Mouse (Mus musculus): ENCODE measurements around the gene Afm. TPM values are rescaled to one million over a fixed set of nuclear protein-coding genes. Genes with fewer than 3 reads are reported as not detected.

Gene Afm
- polyA plus RNA-seq, 1 experiment from 2014 or later, result 6.9 TPM

- no peak for ATAC-seq (ENCODE audit: insufficient read depth, low FRiP score)
- H3K27me3 ChIP-seq (ENCODE audit: control insufficient read depth, insufficient read depth, low read length), result no peaks in the 10 kb centered on the region
- peak within 1 kb of the TSS; percentile 28; the same call in 1 of the 2 replicates for H3K4me2 ChIP-seq (ENCODE audit: low read depth, low read length)
- WGBS, result 67% methylated on average over 7 of the region's 7 CpGs
- no peak within 1 kb of the TSS for H3K27ac ChIP-seq (ENCODE audit: low read length)
- H3K4me3 ChIP-seq (replicated peaks; ENCODE audit: low read length), result no peak within 1 kb of the TSS
- no peaks in the 10 kb centered on the region for H3K4me1 ChIP-seq (ENCODE audit: control insufficient read depth, insufficient read depth, low read length)
- no peaks in the 10 kb centered on the region for H3K9me3 ChIP-seq (replicated peaks; ENCODE audit: control insufficient read depth, low read length)
- no peak within 1 kb of the TSS for H3K9ac ChIP-seq (ENCODE audit: low read length)
- H3K36me3 ChIP-seq (ENCODE audit: control insufficient read depth, insufficient read depth, low read length), result no peaks in the 10 kb centered on the region
Measured at GRCm38 (mm10) chr5:90490518-90490917, 28.2 kb upstream of the Afm start, which contains the start of gene Afp. Afp (plus strand) TSS chr5:90490737.

- no peak for ATAC-seq (ENCODE audit: insufficient read depth, low FRiP score)
- 77% methylated on average over 9 of the region's 9 CpGs for WGBS
Measured at GRCm38 (mm10) chr5:90492440-90492839, 26.3 kb upstream of the Afm start.

GRCm38 (mm10) chr5:90494308-90494707 lies 24.4 kb upstream of the Afm start:
- H3K27me3 ChIP-seq (ENCODE audit: control insufficient read depth, insufficient read depth, low read length), result no peaks in the 10 kb centered on the region
- no peaks in the 10 kb centered on the region for H3K9me3 ChIP-seq (replicated peaks; ENCODE audit: control insufficient read depth, low read length)
- no peaks in the 10 kb centered on the region for H3K36me3 ChIP-seq (ENCODE audit: control insufficient read depth, insufficient read depth, low read length)
- no peak overlapping the region for H3K4me3 ChIP-seq (replicated peaks; ENCODE audit: low read length)
- no peak overlapping the region for H3K9ac ChIP-seq (ENCODE audit: low read length)
- no peaks in the 10 kb centered on the region for H3K4me1 ChIP-seq (ENCODE audit: control insufficient read depth, insufficient read depth, low read length)
- WGBS, result 90% methylated on average over 4 of the region's 4 CpGs
- no peak overlapping the region for H3K27ac ChIP-seq (ENCODE audit: low read length)
- ATAC-seq (ENCODE audit: insufficient read depth, low FRiP score), result no peak
- H3K4me2 ChIP-seq (ENCODE audit: low read depth, low read length), result no peak overlapping the region

More at GRCm38 (mm10) chr5:90492440-90492839, 26.3 kb upstream of the Afm start:
- no peaks in the 10 kb centered on the region for H3K4me1 ChIP-seq (ENCODE audit: control insufficient read depth, insufficient read depth, low read length)
- H3K9me3 ChIP-seq (replicated peaks; ENCODE audit: control insufficient read depth, low read length), result no peaks in the 10 kb centered on the region
- H3K27me3 ChIP-seq (ENCODE audit: control insufficient read depth, insufficient read depth, low read length), result no peaks in the 10 kb centered on the region
- no peak overlapping the region for H3K27ac ChIP-seq (ENCODE audit: low read length)
- no peak overlapping the region for H3K4me2 ChIP-seq (ENCODE audit: low read depth, low read length)
- H3K9ac ChIP-seq (ENCODE audit: low read length), result no peak overlapping the region
- H3K36me3 ChIP-seq (ENCODE audit: control insufficient read depth, insufficient read depth, low read length), result no peaks in the 10 kb centered on the region
- H3K4me3 ChIP-seq (replicated peaks; ENCODE audit: low read length), result no peak overlapping the region

- H3K9ac ChIP-seq (ENCODE audit: low read length), result no peak overlapping the region
- H3K9me3 ChIP-seq (replicated peaks; ENCODE audit: control insufficient read depth, low read length), result no peaks in the 10 kb centered on the region
- ATAC-seq (ENCODE audit: insufficient read depth, low FRiP score), result no peak
- no peak overlapping the region for H3K4me2 ChIP-seq (ENCODE audit: low read depth, low read length)
- 67% methylated on average over 7 of the region's 7 CpGs for WGBS
- no peak overlapping the region for H3K27ac ChIP-seq (ENCODE audit: low read length)
- no peak overlapping the region for H3K4me3 ChIP-seq (replicated peaks; ENCODE audit: low read length)
- no peaks in the 10 kb centered on the region for H3K36me3 ChIP-seq (ENCODE audit: control insufficient read depth, insufficient read depth, low read length)
- H3K4me1 ChIP-seq (ENCODE audit: control insufficient read depth, insufficient read depth, low read length), result no peaks in the 10 kb centered on the region
- H3K27me3 ChIP-seq (ENCODE audit: control insufficient read depth, insufficient read depth, low read length), result no peaks in the 10 kb centered on the region
Measured at GRCm38 (mm10) chr5:90499509-90499908, 19.2 kb upstream of the Afm start.

- no peaks in the 10 kb centered on the region for H3K36me3 ChIP-seq (ENCODE audit: control insufficient read depth, insufficient read depth, low read length)
- H3K27me3 ChIP-seq (ENCODE audit: control insufficient read depth, insufficient read depth, low read length), result no peaks in the 10 kb centered on the region
- ATAC-seq (ENCODE audit: insufficient read depth, low FRiP score), result no peak
- no peak overlapping the region for H3K27ac ChIP-seq (ENCODE audit: low read length)
- H3K4me3 ChIP-seq (replicated peaks; ENCODE audit: low read length), result no peak overlapping the region
- H3K4me2 ChIP-seq (ENCODE audit: low read depth, low read length), result no peak overlapping the region
- no peaks in the 10 kb centered on the region for H3K9me3 ChIP-seq (replicated peaks; ENCODE audit: control insufficient read depth, low read length)
- H3K4me1 ChIP-seq (ENCODE audit: control insufficient read depth, insufficient read depth, low read length), result no peaks in the 10 kb centered on the region
- WGBS, result 3% methylated on average over 6 of the region's 6 CpGs
- H3K9ac ChIP-seq (ENCODE audit: low read length), result no peak overlapping the region
Measured at GRCm38 (mm10) chr5:90500714-90501113, 18.0 kb upstream of the Afm start.

- Histone ChIP-seq H3K27ac (ENCODE audit: low read length) (no peak overlapping the region), H3K4me2 (ENCODE audit: low read depth, low read length) (no peak overlapping the region), H3K36me3 (ENCODE audit: control insufficient read depth, insufficient read depth, low read length) (no peaks in the 10 kb centered on the region), H3K4me3 (replicated peaks; ENCODE audit: low read length) (no peak overlapping the region), H3K4me1 (ENCODE audit: control insufficient read depth, insufficient read depth, low read length) (no peaks in the 10 kb centered on the region), H3K27me3 (ENCODE audit: control insufficient read depth, insufficient read depth, low read length) (no peaks in the 10 kb centered on the region), H3K9me3 (replicated peaks; ENCODE audit: control insufficient read depth, low read length) (no peaks in the 10 kb centered on the region), H3K9ac (ENCODE audit: low read length) (no peak overlapping the region)
- WGBS, result 85% methylated on average over 5 of the region's 5 CpGs
- no peak for ATAC-seq (ENCODE audit: insufficient read depth, low FRiP score)
Measured at GRCm38 (mm10) chr5:90501752-90502151, 17.0 kb upstream of the Afm start.

GRCm38 (mm10) chr5:90504742-90505141 lies 14.0 kb upstream of the Afm start:
- Histone ChIP-seq H3K4me2 (ENCODE audit: low read depth, low read length) (no peak overlapping the region), H3K27me3 (ENCODE audit: control insufficient read depth, insufficient read depth, low read length) (no peaks in the 10 kb centered on the region), H3K4me3 (replicated peaks; ENCODE audit: low read length) (no peak overlapping the region), H3K4me1 (ENCODE audit: control insufficient read depth, insufficient read depth, low read length) (no peaks in the 10 kb centered on the region), H3K9ac (ENCODE audit: low read length) (no peak overlapping the region), H3K27ac (ENCODE audit: low read length) (no peak overlapping the region), H3K36me3 (ENCODE audit: control insufficient read depth, insufficient read depth, low read length) (no peaks in the 10 kb centered on the region), H3K9me3 (replicated peaks; ENCODE audit: control insufficient read depth, low read length) (no peaks in the 10 kb centered on the region)
- ATAC-seq (ENCODE audit: insufficient read depth, low FRiP score), result no peak
- WGBS, result 69% methylated on average over 11 of the region's 11 CpGs

- no peak overlapping the region for H3K4me3 ChIP-seq (replicated peaks; ENCODE audit: low read length)
- no peaks in the 10 kb centered on the region for H3K27me3 ChIP-seq (ENCODE audit: control insufficient read depth, insufficient read depth, low read length)
- no peaks in the 10 kb centered on the region for H3K9me3 ChIP-seq (replicated peaks; ENCODE audit: control insufficient read depth, low read length)
- no peak overlapping the region for H3K27ac ChIP-seq (ENCODE audit: low read length)
- no peaks in the 10 kb centered on the region for H3K36me3 ChIP-seq (ENCODE audit: control insufficient read depth, insufficient read depth, low read length)
- no peak overlapping the region for H3K4me2 ChIP-seq (ENCODE audit: low read depth, low read length)
- WGBS, result 60% methylated on average over 2 of the region's 2 CpGs
- H3K9ac ChIP-seq (ENCODE audit: low read length), result no peak overlapping the region
- no peak for ATAC-seq (ENCODE audit: insufficient read depth, low FRiP score)
- no peaks in the 10 kb centered on the region for H3K4me1 ChIP-seq (ENCODE audit: control insufficient read depth, insufficient read depth, low read length)
Measured at GRCm38 (mm10) chr5:90506507-90506906, 12.2 kb upstream of the Afm start.

GRCm38 (mm10) chr5:90507411-90507949 lies 11.3 kb upstream of the Afm start:
- H3K27me3 ChIP-seq (ENCODE audit: control insufficient read depth, insufficient read depth, low read length), result no peaks in the 10 kb centered on the region

More at GRCm38 (mm10) chr5:90507411-90507949, 11.3 kb upstream of the Afm start:
- Histone ChIP-seq H3K9me3 (replicated peaks; ENCODE audit: control insufficient read depth, low read length) (no peaks in the 10 kb centered on the region), H3K4me3 (replicated peaks; ENCODE audit: low read length) (no peak overlapping the region), H3K4me1 (ENCODE audit: control insufficient read depth, insufficient read depth, low read length) (no peaks in the 10 kb centered on the region), H3K36me3 (ENCODE audit: control insufficient read depth, insufficient read depth, low read length) (no peaks in the 10 kb centered on the region), H3K27ac (ENCODE audit: low read length) (no peak overlapping the region), H3K9ac (ENCODE audit: low read length) (no peak overlapping the region), H3K4me2 (ENCODE audit: low read depth, low read length) (no peak overlapping the region)
- 56% methylated on average over 13 of the region's 13 CpGs for WGBS
- no peak for ATAC-seq (ENCODE audit: insufficient read depth, low FRiP score)
